Comparison of ENCODE assay signal across 8 mouse cellular contexts in genomic region chr13:107056318-107056717, GRCm38 (mm10). TPM values are rescaled to one million over a fixed set of nuclear protein-coding genes. Genes with fewer than 3 reads are reported as not detected.
DNase-seq lines count a peak whose midpoint lies in the region; ATAC-seq and TF ChIP-seq lines count a peak whose summit lies in the region.

No protein-coding gene starts in this region.

- H3K4me3 ChIP-seq in heart, embryonic 10.5 days, result no peak overlapping the region
- no peak overlapping the region for H3K4me3 ChIP-seq in heart, embryonic 16.5 days (ENCODE audit: low read length)
- no peak overlapping the region for H3K4me3 ChIP-seq in forebrain, embryonic 11.5 days (ENCODE audit: low read depth, low read length)
- H3K4me3 ChIP-seq in kidney, adult 2 months (ENCODE audit: insufficient read depth, low read depth, low read length), result no peak overlapping the region

- TF ChIP-seq CTCF in Patski (IDR thresholded peaks at IDR 0.05), result peak; percentile 36
- no peak for TF ChIP-seq CTCF in kidney, adult 2 months (conservative IDR thresholded peaks at IDR 0.05; ENCODE audit: insufficient read depth, insufficient read length, low read depth, low read length)

- POLR2A ChIA-PET in Patski (lab: Charles Lee), result interaction anchor here (0.8 kb wide), 1 partner anchor 1539 kb away, joined by 8 read pairs; no protein-coding TSS in a partner anchor

- H3K4me2 ChIP-seq in heart, embryonic 16.5 days (ENCODE audit: low read depth, low read length), result no peak overlapping the region
- H3K4me2 ChIP-seq in forebrain, embryonic 11.5 days (ENCODE audit: low read depth, low read length, severe bottlenecking), result no peak overlapping the region

- DNase-seq in heart, embryonic 10.5 days (ENCODE audit: low spot score), result peak; percentile 82
- DNase-seq in heart, postnatal 36 days, result no peak
- no peak for DNase-seq in Patski (ENCODE audit: low read depth, low spot score)
- no peak for DNase-seq in gastrocnemius, adult 8-10 months (ENCODE audit: low spot score in 2 of 2)
- no peak for DNase-seq in forebrain, embryonic 11.5 days (ENCODE audit: low spot score)
- no peak for DNase-seq in kidney, adult 2 months

- 0 out of 2 replicates have a peak, but pooled peaks cover 2% of the 10 kb centered on the region for H3K4me1 ChIP-seq in heart, embryonic 10.5 days
- H3K4me1 ChIP-seq in heart, embryonic 16.5 days (ENCODE audit: control insufficient read depth, insufficient read depth, low read length), result peaks cover 3% of the 10 kb centered on the region; the same call in 1 of the 2 replicates
- H3K4me1 ChIP-seq in forebrain, embryonic 11.5 days (replicated peaks; ENCODE audit: control insufficient read depth, insufficient read depth, low read length), result no peaks in the 10 kb centered on the region
- H3K4me1 ChIP-seq in kidney, adult 2 months (ENCODE audit: control insufficient read depth, insufficient read depth, low read length), result no peaks in the 10 kb centered on the region

- no peaks in the 10 kb centered on the region for H3K27me3 ChIP-seq in heart, embryonic 10.5 days (ENCODE audit: insufficient read depth, poor library complexity, severe bottlenecking)
- H3K27me3 ChIP-seq in Patski, result no peaks in the 10 kb centered on the region
- no peaks in the 10 kb centered on the region for H3K27me3 ChIP-seq in heart, embryonic 16.5 days (ENCODE audit: control insufficient read depth, insufficient read depth, low read length)
- no peaks in the 10 kb centered on the region for H3K27me3 ChIP-seq in forebrain, embryonic 11.5 days (ENCODE audit: control insufficient read depth, insufficient read depth, low read length)
- H3K27me3 ChIP-seq in kidney, adult 2 months (replicated peaks; ENCODE audit: control insufficient read depth, insufficient read depth, low read length), result no peaks in the 10 kb centered on the region

- in situ Hi-C loops in Patski (cut with MboI; ENCODE audit: low pct_unique_long_range_greater_than_20kb), result no loop called here

- H3K9ac ChIP-seq in heart, embryonic 16.5 days (ENCODE audit: low read length), result no peak overlapping the region
- no peak overlapping the region for H3K9ac ChIP-seq in forebrain, embryonic 11.5 days (ENCODE audit: low read length)

- no peaks in the 10 kb centered on the region for H3K9me3 ChIP-seq in heart, embryonic 10.5 days
- H3K9me3 ChIP-seq in heart, embryonic 16.5 days (replicated peaks; ENCODE audit: control insufficient read depth, low read length), result no peaks in the 10 kb centered on the region
- no peaks in the 10 kb centered on the region for H3K9me3 ChIP-seq in forebrain, embryonic 11.5 days (ENCODE audit: control insufficient read depth, low read length)

- CTCF ChIA-PET in Patski (lab: Charles Lee), result interaction anchor here (1.3 to 1.5 kb wide), 2 partner anchors 9 to 14 kb away, joined by 3 read pairs; no protein-coding TSS in a partner anchor

- intact Hi-C loops in heart, postnatal 36 days (cut with DNase I), result no loop called here

- WGBS in heart, embryonic 10.5 days, result 36% methylated on average over 4 of the region's 4 CpGs
- WGBS in heart, embryonic 16.5 days, result 25% methylated on average over 4 of the region's 4 CpGs
- 53% methylated on average over 4 of the region's 4 CpGs for WGBS in forebrain, embryonic 11.5 days
- 37% methylated on average over 4 of the region's 4 CpGs for WGBS in kidney, adult 2 months

- H3K36me3 ChIP-seq in heart, embryonic 10.5 days, result no peaks in the 10 kb centered on the region
- no peaks in the 10 kb centered on the region for H3K36me3 ChIP-seq in heart, embryonic 16.5 days (ENCODE audit: control insufficient read depth, insufficient read depth)
- no peaks in the 10 kb centered on the region for H3K36me3 ChIP-seq in forebrain, embryonic 11.5 days (ENCODE audit: control insufficient read depth, insufficient read depth, low read length)
- H3K36me3 ChIP-seq in kidney, adult 2 months (ENCODE audit: control insufficient read depth, insufficient read depth, low read length), result no peaks in the 10 kb centered on the region

- ATAC-seq in Patski, result no peak
- no peak for ATAC-seq in heart, embryonic 16.5 days (replicated peaks; ENCODE audit: extremely low read depth, insufficient read depth, low FRiP score)
- peak; percentile 66 for ATAC-seq in megakaryocyte, adult 5-6 weeks (ENCODE audit: poor library complexity, severe bottlenecking)
- ATAC-seq in forebrain, embryonic 11.5 days (replicated peaks; ENCODE audit: low FRiP score), result no peak

- no peak overlapping the region for H3K27ac ChIP-seq in heart, embryonic 10.5 days
- H3K27ac ChIP-seq in heart, embryonic 16.5 days (ENCODE audit: low read length), result peak overlapping the region; percentile 14; the same call in 1 of the 2 replicates
- no peak overlapping the region for H3K27ac ChIP-seq in forebrain, embryonic 11.5 days (ENCODE audit: low read depth, low read length)
- no peak overlapping the region for H3K27ac ChIP-seq in kidney, adult 2 months (ENCODE audit: insufficient read depth, low read depth, low read length)

- no peak for TF ChIP-seq POLR2A in kidney, adult 2 months (IDR thresholded peaks at IDR 0.05; ENCODE audit: low read depth, low read length)

RNA-seq across cellular contexts. Expression of gene Kif2a, which starts 34.4 kb away (rescaled TPM):
- polyA plus RNA-seq in heart, embryonic 10.5 days (2016; fragmentation: Nextera tagmentation; extraction: Ambion mirVana), result 10.8 and 15.0 TPM in 2 replicates
- 10 to 100 TPM; 33.2 to 35.4 TPM for total RNA-seq in heart, postnatal 36 days (2021)
- 35.0 TPM for polyA plus RNA-seq in Patski (2021)
- polyA plus RNA-seq in heart, embryonic 16.5 days (2015; fragmentation: Nextera tagmentation; extraction: Ambion mirVana), result 7.4 and 7.9 TPM in 2 replicates
- total RNA-seq in megakaryocyte, adult 5-6 weeks (2015), result 49.5 and 80.4 TPM in 2 replicates
- 20.9 and 28.7 TPM in 2 replicates for total RNA-seq in megakaryocyte, adult 5-6 weeks (2017)
- total RNA-seq in gastrocnemius, adult 8-10 months (2022), result 10 to 100 TPM; 28.6 to 37.5 (median 29.8) TPM
- polyA plus RNA-seq in forebrain, embryonic 11.5 days (2014; fragmentation: Nextera tagmentation; extraction: Ambion mirVana), result 31.3 and 37.0 TPM in 2 replicates
- 1.5 and 2.5 TPM in 2 replicates for polyA plus RNA-seq in kidney, adult 2 months (2012; rRNA removed)
